In genomic region chr11:60953803-60954202, GRCm38 (mm10) we compare ENCODE assay signal across 9 mouse cellular contexts. TPM values are rescaled to one million over a fixed set of nuclear protein-coding genes. Genes with fewer than 3 reads are reported as not detected.
A peak's percentile ranks its signal among the peaks of the same experiment; 100 is the strongest.
DNase-seq lines count a peak whose midpoint lies in the region; ATAC-seq lines count a peak whose summit lies in the region.
"Had no signal": no experiment of that assay in that cellular context is flagged by ENCODE, and none has a peak within 500 bp of the region (broad histone marks: within the 10 kb centered on the region; RNA-seq: fewer than 3 reads in every experiment).

No protein-coding gene starts in this region.

- H3K4me1 ChIP-seq in hindbrain, embryonic 11.5 days (replicated peaks; ENCODE audit: control insufficient read depth, insufficient read depth, low read length): no peaks in the 10 kb centered on the region
- no peaks in the 10 kb centered on the region; the same call in 1 of the 2 replicates for H3K4me1 ChIP-seq in lung, embryonic 16.5 days (replicated peaks; ENCODE audit: control insufficient read depth, insufficient read depth, low read length)

- H3K36me3 ChIP-seq in hindbrain, embryonic 11.5 days (ENCODE audit: control insufficient read depth, insufficient read depth, low read length): 0 out of 2 replicates have a peak, but pooled peaks cover 2% of the 10 kb centered on the region
- peaks cover 21% of the 10 kb centered on the region for H3K36me3 ChIP-seq in lung, embryonic 16.5 days (ENCODE audit: control insufficient read depth, insufficient read depth, low read length)

- H3K9me3 ChIP-seq in hindbrain, embryonic 11.5 days (ENCODE audit: control insufficient read depth, low read length): no peaks in the 10 kb centered on the region
- no peaks in the 10 kb centered on the region for H3K9me3 ChIP-seq in lung, embryonic 16.5 days (ENCODE audit: control insufficient read depth, low read length)

- H3K27me3 ChIP-seq in hindbrain, embryonic 11.5 days (ENCODE audit: control insufficient read depth, insufficient read depth, low read length): no peaks in the 10 kb centered on the region
- H3K27me3 ChIP-seq in lung, embryonic 16.5 days (ENCODE audit: control insufficient read depth, insufficient read depth, low read depth, low read length): no peaks in the 10 kb centered on the region

- DNase-seq in Muller cell, postnatal 12 days (ENCODE audit: inconsistent ontology term): peak; percentile 82
- peak; percentile 97 to 98 for DNase-seq in cerebellum, postnatal 10 days
- peak; percentile 74 to 85 for DNase-seq in frontal cortex, postnatal 10 days (ENCODE audit: low spot score in 2 of 2)
- DNase-seq in hindbrain, embryonic 11.5 days (ENCODE audit: low spot score): peak; percentile 95
- peak; percentile 87 to 90 for DNase-seq in layer of hippocampus, postnatal 10 days (ENCODE audit: low spot score in 2 of 2)
- peak; percentile 89 for DNase-seq in ovary, postnatal 36 days (ENCODE audit: low spot score)
- DNase-seq in thymus, postnatal 10 days (ENCODE audit: low spot score in 2 of 2): peak; percentile 63 to 77

- 8% methylated on average over 15 of the region's 15 CpGs for WGBS in hindbrain, embryonic 11.5 days
- WGBS in lung, embryonic 16.5 days: 5% methylated on average over 15 of the region's 15 CpGs

- H3K27ac ChIP-seq in hindbrain, embryonic 11.5 days (ENCODE audit: low read depth, low read length): no peak overlapping the region
- no peak overlapping the region for H3K27ac ChIP-seq in lung, embryonic 16.5 days (ENCODE audit: low read length)

- no peak overlapping the region for H3K4me3 ChIP-seq in hindbrain, embryonic 11.5 days (ENCODE audit: low read depth, low read length)
- H3K4me3 ChIP-seq in lung, embryonic 16.5 days (ENCODE audit: low read length): no peak overlapping the region
- H3K4me3 ChIP-seq: erythroblast, embryonic 14.5 days had no signal

- H3K9ac ChIP-seq in hindbrain, embryonic 11.5 days (ENCODE audit: low read depth, low read length): no peak overlapping the region
- H3K9ac ChIP-seq in lung, embryonic 16.5 days (ENCODE audit: low read length): no peak overlapping the region; the same call in 1 of the 2 replicates

- peak; percentile 87 for ATAC-seq in hindbrain, embryonic 11.5 days (ENCODE audit: low FRiP score)
- ATAC-seq in lung, embryonic 16.5 days (ENCODE audit: low read depth): peak; percentile 96

- H3K4me2 ChIP-seq in hindbrain, embryonic 11.5 days (replicated peaks; ENCODE audit: low read depth, low read length): no peak overlapping the region
- H3K4me2 ChIP-seq in lung, embryonic 16.5 days (ENCODE audit: low read depth, low read length): peak overlapping the region; percentile 6; the same call in 1 of the 2 replicates

RNA-seq across cellular contexts. Expression of gene Map2k3, which starts 22.0 kb away (rescaled TPM):
- polyA plus RNA-seq in hindbrain, embryonic 11.5 days (2014; fragmentation: Nextera tagmentation; extraction: Ambion mirVana): 37.6 and 39.8 TPM in 2 replicates
- 10 to 100 TPM; 15.9 to 16.6 TPM for total RNA-seq in layer of hippocampus, postnatal 10 days (2021)
- polyA plus RNA-seq in lung, embryonic 16.5 days (2015; fragmentation: Nextera tagmentation; extraction: Ambion mirVana): 110 and 114 TPM in 2 replicates

RNA-seq across cellular contexts. Expression of gene Natd1, which starts 39.3 kb away (rescaled TPM):
- polyA plus RNA-seq in hindbrain, embryonic 11.5 days (2014; fragmentation: Nextera tagmentation; extraction: Ambion mirVana): 18.8 and 19.8 TPM in 2 replicates
- 10 to 100 TPM; 13.3 to 16.8 TPM for total RNA-seq in layer of hippocampus, postnatal 10 days (2021)
- polyA plus RNA-seq in lung, embryonic 16.5 days (2015; fragmentation: Nextera tagmentation; extraction: Ambion mirVana): 19.9 and 21.6 TPM in 2 replicates
